Mouse (Mus musculus) ovary, postnatal 14 days (tissue): Measurements from ENCODE around the gene Flnb.

Experiments
- DNase-seq: peaks from one replicate; pipeline ENCODE4 v3.0.0; 2022; ENCODE audit warnings: low spot score

Flnb gene

GRCm38 (mm10) chr14:7826151-7826937 lies 8.6 kb downstream of the Flnb start:
- no peak for DNase-seq

- DNase-seq, result no peak
Measured at GRCm38 (mm10) chr14:7829181-7829580, 11.4 kb downstream of the Flnb start.

- DNase-seq, result no peak
Measured at GRCm38 (mm10) chr14:7831770-7832439, 14.1 kb downstream of the Flnb start.

- DNase-seq, result no peak
Measured at GRCm38 (mm10) chr14:7832440-7832783, 14.7 kb downstream of the Flnb start.

GRCm38 (mm10) chr14:7833458-7833857 lies 15.7 kb downstream of the Flnb start:
- no peak for DNase-seq

- no peak for DNase-seq
Measured at GRCm38 (mm10) chr14:7838564-7839089, 20.9 kb downstream of the Flnb start.

- no peak for DNase-seq
Measured at GRCm38 (mm10) chr14:7839950-7840514, 22.3 kb downstream of the Flnb start.

- no peak for DNase-seq
Measured at GRCm38 (mm10) chr14:7842631-7843332, 25.0 kb downstream of the Flnb start.

- no peak for DNase-seq
Measured at GRCm38 (mm10) chr14:7846696-7847095, 28.9 kb downstream of the Flnb start.

GRCm38 (mm10) chr14:7847746-7848232 lies 30.0 kb downstream of the Flnb start:
- no peak for DNase-seq

- DNase-seq, result no peak
Measured at GRCm38 (mm10) chr14:7850913-7851312, 33.2 kb downstream of the Flnb start.

- DNase-seq, result no peak
Measured at GRCm38 (mm10) chr14:7851543-7852065, 33.8 kb downstream of the Flnb start.

- DNase-seq, result no peak
Measured at GRCm38 (mm10) chr14:7853691-7854090, 35.9 kb downstream of the Flnb start.

- DNase-seq, result no peak
Measured at GRCm38 (mm10) chr14:7854366-7854765, 36.6 kb downstream of the Flnb start.

- DNase-seq, result no peak
Measured at GRCm38 (mm10) chr14:7855101-7855500, 37.3 kb downstream of the Flnb start.

GRCm38 (mm10) chr14:7855501-7855900 lies 37.7 kb downstream of the Flnb start:
- DNase-seq, result no peak

GRCm38 (mm10) chr14:7856348-7856747 lies 38.6 kb downstream of the Flnb start:
- no peak for DNase-seq

- DNase-seq, result no peak
Measured at GRCm38 (mm10) chr14:7857835-7858234, 40.1 kb downstream of the Flnb start.

- DNase-seq, result no peak
Measured at GRCm38 (mm10) chr14:7858430-7858829, 40.7 kb downstream of the Flnb start.

- no peak for DNase-seq
Measured at GRCm38 (mm10) chr14:7860525-7861154, 42.9 kb downstream of the Flnb start.

GRCm38 (mm10) chr14:7861275-7861674 lies 43.5 kb downstream of the Flnb start:
- no peak for DNase-seq

GRCm38 (mm10) chr14:7862226-7862625 lies 44.5 kb downstream of the Flnb start:
- DNase-seq, result no peak
